Comparison of ENCODE assay signal across 9 mouse cellular contexts in the genomic region with DNA sequence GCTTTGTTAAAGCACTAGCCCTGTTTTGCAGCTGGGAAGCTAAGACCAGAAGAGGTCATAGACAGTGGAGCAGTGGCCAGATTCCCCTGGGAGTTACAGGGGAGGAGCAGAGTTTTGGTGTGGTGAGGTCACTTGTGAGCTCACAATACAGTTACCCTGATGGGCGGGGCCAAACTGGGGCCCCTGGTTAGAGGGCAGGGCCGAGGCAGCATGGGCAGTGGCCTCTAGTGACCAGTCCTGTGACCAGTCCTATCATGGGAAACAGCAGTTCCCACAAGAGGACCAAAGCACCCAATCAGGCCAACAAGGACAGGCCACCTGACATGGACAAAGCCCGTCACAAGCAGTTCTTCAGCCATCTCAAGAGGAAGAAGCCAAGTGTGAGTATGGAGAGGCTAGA. TPM values are rescaled to one million over a fixed set of nuclear protein-coding genes. Genes with fewer than 3 reads are reported as not detected.
A peak's percentile ranks its signal among the peaks of the same experiment; 100 is the strongest.
DNase-seq lines count a peak whose midpoint lies in the region; ATAC-seq and TF ChIP-seq lines count a peak whose summit lies in the region.
"Had no signal": no experiment of that assay in that cellular context is flagged by ENCODE, and none has a peak within 500 bp of the region (broad histone marks: within the 10 kb centered on the region; RNA-seq: fewer than 3 reads in every experiment).

No protein-coding gene starts in this region.

- 40% methylated on average over 3 of the region's 3 CpGs for WGBS in forebrain, embryonic 11.5 days
- WGBS in forebrain, embryonic 15.5 days, result 51% methylated on average over 3 of the region's 3 CpGs
- 39% methylated on average over 3 of the region's 3 CpGs for WGBS in liver, postnatal 0 days (ENCODE audit: insufficient replicate concordance)

- H3K4me1 ChIP-seq in forebrain, embryonic 11.5 days (replicated peaks; ENCODE audit: control insufficient read depth, insufficient read depth, low read length), result peaks cover 19% of the 10 kb centered on the region
- peaks cover 52% of the 10 kb centered on the region for H3K4me1 ChIP-seq in forebrain, embryonic 15.5 days
- peaks cover 21% of the 10 kb centered on the region for H3K4me1 ChIP-seq in liver, postnatal 0 days (ENCODE audit: insufficient read depth)

- no peak for ATAC-seq in forebrain, embryonic 11.5 days (replicated peaks; ENCODE audit: low FRiP score)
- ATAC-seq in forebrain, embryonic 15.5 days (replicated peaks), result no peak
- peak; percentile 89 for ATAC-seq in liver, postnatal 0 days
- no peak for ATAC-seq in cerebellum, adult (ENCODE audit: insufficient number of reproducible peaks, low FRiP score, low TSS enrichment)

- no peak for TF ChIP-seq CTCF in liver, postnatal 0 days (IDR thresholded peaks at IDR 0.05; ENCODE audit: low read depth)

- no peak for TF ChIP-seq EP300 in liver, postnatal 0 days (IDR thresholded peaks at IDR 0.05; ENCODE audit: low read depth)

- H3K4me3 ChIP-seq in forebrain, embryonic 11.5 days (ENCODE audit: low read depth, low read length), result no peak overlapping the region
- H3K4me3 ChIP-seq in forebrain, embryonic 15.5 days, result no peak overlapping the region
- H3K4me3 ChIP-seq in liver, postnatal 0 days (ENCODE audit: low read depth, low read length), result no peak overlapping the region

- DNase-seq in forebrain, embryonic 11.5 days (ENCODE audit: low spot score), result peak; percentile 64
- peak; percentile 47 to 68 for DNase-seq in right cerebral cortex, postnatal 10 days (ENCODE audit: low spot score in 2 of 2)
- no peak for DNase-seq in right cerebral cortex, postnatal 4 days
- DNase-seq in liver, postnatal 0 days, result peak; percentile 74
- DNase-seq in urinary bladder, postnatal 36 days (ENCODE audit: low spot score in 2 of 2), result no peak
- no peak for DNase-seq in spleen, postnatal 36 days (ENCODE audit: low spot score in 2 of 2)

- no peak overlapping the region; the same call in 1 of the 2 replicates for H3K9ac ChIP-seq in forebrain, embryonic 11.5 days (ENCODE audit: low read length)
- no peak overlapping the region for H3K9ac ChIP-seq in forebrain, embryonic 15.5 days (replicated peaks)
- H3K9ac ChIP-seq in liver, postnatal 0 days (replicated peaks), result no peak overlapping the region

- peaks cover 18% of the 10 kb centered on the region for H3K27me3 ChIP-seq in forebrain, embryonic 11.5 days (ENCODE audit: control insufficient read depth, insufficient read depth, low read length)
- H3K27me3 ChIP-seq in forebrain, embryonic 15.5 days, result no peaks in the 10 kb centered on the region
- peaks cover 22% of the 10 kb centered on the region for H3K27me3 ChIP-seq in liver, postnatal 0 days (ENCODE audit: insufficient read depth, low read length)

- no peak overlapping the region for H3K4me2 ChIP-seq in forebrain, embryonic 11.5 days (ENCODE audit: low read depth, low read length, severe bottlenecking)
- H3K4me2 ChIP-seq in forebrain, embryonic 15.5 days (replicated peaks), result no peak overlapping the region
- peak overlapping the region; percentile 84 for H3K4me2 ChIP-seq in liver, postnatal 0 days (ENCODE audit: low read depth, low read length)

- no peak overlapping the region for H3K27ac ChIP-seq in forebrain, embryonic 11.5 days (ENCODE audit: low read depth, low read length)
- H3K27ac ChIP-seq in forebrain, embryonic 15.5 days (replicated peaks), result no peak overlapping the region
- H3K27ac ChIP-seq in liver, postnatal 0 days (ENCODE audit: low read depth), result 0 out of 2 replicates have a peak overlapping the region, but pooled peaks have one; percentile 44

- H3K9me3 ChIP-seq in forebrain, embryonic 11.5 days (ENCODE audit: control insufficient read depth, low read length), result no peaks in the 10 kb centered on the region
- H3K9me3 ChIP-seq in forebrain, embryonic 15.5 days, result no peaks in the 10 kb centered on the region
- H3K9me3 ChIP-seq in liver, postnatal 0 days (ENCODE audit: low read length), result no peaks in the 10 kb centered on the region

- no peaks in the 10 kb centered on the region for H3K36me3 ChIP-seq in forebrain, embryonic 11.5 days (ENCODE audit: control insufficient read depth, insufficient read depth, low read length)
- H3K36me3 ChIP-seq in forebrain, embryonic 15.5 days, result no peaks in the 10 kb centered on the region
- H3K36me3 ChIP-seq in liver, postnatal 0 days (replicated peaks; ENCODE audit: insufficient read depth, low read length), result no peaks in the 10 kb centered on the region

RNA-seq across cellular contexts. Expression of a gene that starts 1.8 kb away (rescaled TPM):
- polyA plus RNA-seq in forebrain, embryonic 11.5 days (2014; fragmentation: Nextera tagmentation; extraction: Ambion mirVana), result 2.3 and 4.5 TPM in 2 replicates
- 1.9 and 2.6 TPM in 2 replicates for polyA plus RNA-seq in forebrain, embryonic 15.5 days (2015; fragmentation: Nextera tagmentation; extraction: Ambion mirVana)
- 3.1 and 3.8 TPM in 2 replicates for polyA plus RNA-seq in liver, postnatal 0 days (2015; fragmentation: Nextera tagmentation; extraction: Ambion mirVana)
- polyA plus RNA-seq: G1E had no signal

RNA-seq across cellular contexts. Expression of a gene that starts 2.9 kb away (rescaled TPM):
- polyA plus RNA-seq in forebrain, embryonic 11.5 days (2014; fragmentation: Nextera tagmentation; extraction: Ambion mirVana), result 0.41 and 0.77 TPM in 2 replicates
- 0.59 and 0.88 TPM in 2 replicates for polyA plus RNA-seq in forebrain, embryonic 15.5 days (2015; fragmentation: Nextera tagmentation; extraction: Ambion mirVana)
- polyA plus RNA-seq in liver, postnatal 0 days (2015; fragmentation: Nextera tagmentation; extraction: Ambion mirVana), result 0.07 TPM in 1 of 2 replicates, not detected in the other
- polyA plus RNA-seq: G1E had no signal

RNA-seq across cellular contexts. Expression of a gene that starts 10.0 kb away (rescaled TPM):
- 5.5 and 7.6 TPM in 2 replicates for polyA plus RNA-seq in forebrain, embryonic 11.5 days (2014; fragmentation: Nextera tagmentation; extraction: Ambion mirVana)
- 22.2 and 27.8 TPM in 2 replicates for polyA plus RNA-seq in forebrain, embryonic 15.5 days (2015; fragmentation: Nextera tagmentation; extraction: Ambion mirVana)
- 0.13 and 0.19 TPM in 2 replicates for polyA plus RNA-seq in liver, postnatal 0 days (2015; fragmentation: Nextera tagmentation; extraction: Ambion mirVana)

RNA-seq across cellular contexts. Expression of a gene that starts 21.0 kb away (rescaled TPM):
- polyA plus RNA-seq in forebrain, embryonic 11.5 days (2014; fragmentation: Nextera tagmentation; extraction: Ambion mirVana), result 17.6 and 18.6 TPM in 2 replicates
- polyA plus RNA-seq in forebrain, embryonic 15.5 days (2015; fragmentation: Nextera tagmentation; extraction: Ambion mirVana), result 14.1 and 15.8 TPM in 2 replicates
- polyA plus RNA-seq in liver, postnatal 0 days (2015; fragmentation: Nextera tagmentation; extraction: Ambion mirVana), result 7.3 and 7.4 TPM in 2 replicates

RNA-seq across cellular contexts. Expression of a gene that starts 54.8 kb away (rescaled TPM):
- polyA plus RNA-seq in forebrain, embryonic 11.5 days (2014; fragmentation: Nextera tagmentation; extraction: Ambion mirVana), result 10.0 and 10.6 TPM in 2 replicates
- 13.4 and 14.1 TPM in 2 replicates for polyA plus RNA-seq in forebrain, embryonic 15.5 days (2015; fragmentation: Nextera tagmentation; extraction: Ambion mirVana)
- polyA plus RNA-seq in liver, postnatal 0 days (2015; fragmentation: Nextera tagmentation; extraction: Ambion mirVana), result 64.2 and 68.5 TPM in 2 replicates

Comparison
In these comparisons a context has a peak if more than half of its experiments do, and no peak if none do; other contexts are left out.
1. DNase-seq: peak in forebrain, embryonic 11.5 days (single experiment), right cerebral cortex, postnatal 10 days (2 of 2) and liver, postnatal 0 days (single experiment); none in right cerebral cortex, postnatal 4 days (single experiment), urinary bladder, postnatal 36 days (0 of 2) and spleen, postnatal 36 days (0 of 2).